Mouse (Mus musculus) activated CD4-positive, CD25-positive, alpha-beta regulatory T cell, adult 4 months (primary cell): ENCODE data around the gene Syngr1. TPM values are rescaled to one million over a fixed set of nuclear protein-coding genes. Genes with fewer than 3 reads are reported as not detected.
A peak's percentile ranks its signal among the peaks of the same experiment; 100 is the strongest.

ENCODE experiments used
- ATAC-seq: one replicate; pipeline ENCODE4 v1.8.0; 2017
- polyA plus RNA-seq, 2 experiments: library from polyadenylated mRNA; unstranded; fragments of 100-300 nt; shearing (Covaris generic); gene quantifications; one replicate each; pipeline ENCODE4 v1.2.1; 2017

Gene Syngr1
- polyA plus RNA-seq, 2 experiments from 2014 or later: 1.4 TPM; not detected in 1

DNA sequence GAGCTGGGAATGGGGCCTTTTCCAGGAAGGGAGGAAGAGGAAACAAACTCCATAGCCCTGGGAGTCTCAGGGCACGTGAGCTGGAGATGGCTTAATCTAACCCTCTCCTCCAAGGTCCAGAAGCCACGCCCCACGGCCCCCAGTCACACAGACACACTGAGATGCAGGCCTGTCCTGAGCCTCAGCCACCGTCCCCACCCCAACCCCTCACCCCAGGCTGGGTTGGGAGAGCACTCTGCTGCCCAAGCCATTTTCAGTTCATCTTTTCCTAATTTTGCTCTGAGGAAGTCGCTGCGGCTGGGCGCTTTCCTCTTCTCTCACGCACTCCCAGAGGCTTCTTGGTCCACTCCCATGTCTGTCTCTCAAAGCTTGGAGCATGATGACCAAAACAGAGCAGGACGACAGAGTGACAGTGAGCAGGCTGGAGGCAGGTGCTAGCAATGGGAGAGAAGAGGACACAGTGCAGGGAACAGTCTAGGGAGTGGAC lies 19.1 kb upstream of the Syngr1 start:
- ATAC-seq: no peak

DNA sequence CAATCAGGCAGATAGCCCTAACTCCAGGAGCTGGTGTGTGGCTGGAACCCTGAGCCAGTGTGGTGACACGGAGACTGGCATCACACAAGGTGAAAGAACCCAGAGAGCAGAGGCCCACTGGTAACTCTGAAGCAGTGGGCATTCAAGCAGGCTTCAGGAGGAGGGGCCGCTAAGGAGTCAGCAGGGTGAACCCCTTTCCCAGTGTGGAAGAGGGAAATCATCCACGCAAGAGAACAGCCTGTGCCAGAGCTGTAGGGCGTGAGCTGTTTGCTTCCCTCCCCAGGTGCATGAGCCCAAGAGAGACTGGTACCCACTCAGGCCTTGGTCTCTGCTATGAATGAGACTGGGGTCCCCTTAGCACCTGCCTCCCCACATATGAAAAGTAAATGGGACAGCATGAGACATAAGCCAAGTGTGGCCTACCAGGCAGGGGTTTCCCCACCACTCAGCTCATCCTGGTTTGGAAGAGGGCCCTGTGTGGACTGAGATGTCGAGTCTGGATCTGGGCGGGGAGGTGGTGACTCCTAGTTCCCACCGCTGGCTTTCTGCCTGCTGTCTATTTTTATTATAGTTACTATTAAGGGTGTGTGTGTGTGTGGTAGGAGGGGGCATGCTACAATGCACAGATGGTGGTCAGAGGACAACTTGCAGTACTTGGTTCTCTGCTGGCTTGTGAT lies 18.4 kb upstream of the Syngr1 start:
- no peak for ATAC-seq

- no peak for ATAC-seq
These were observed 17.9 kb upstream of the Syngr1 start for GRCm38 (mm10) chr15:80073256-80073621.

DNA sequence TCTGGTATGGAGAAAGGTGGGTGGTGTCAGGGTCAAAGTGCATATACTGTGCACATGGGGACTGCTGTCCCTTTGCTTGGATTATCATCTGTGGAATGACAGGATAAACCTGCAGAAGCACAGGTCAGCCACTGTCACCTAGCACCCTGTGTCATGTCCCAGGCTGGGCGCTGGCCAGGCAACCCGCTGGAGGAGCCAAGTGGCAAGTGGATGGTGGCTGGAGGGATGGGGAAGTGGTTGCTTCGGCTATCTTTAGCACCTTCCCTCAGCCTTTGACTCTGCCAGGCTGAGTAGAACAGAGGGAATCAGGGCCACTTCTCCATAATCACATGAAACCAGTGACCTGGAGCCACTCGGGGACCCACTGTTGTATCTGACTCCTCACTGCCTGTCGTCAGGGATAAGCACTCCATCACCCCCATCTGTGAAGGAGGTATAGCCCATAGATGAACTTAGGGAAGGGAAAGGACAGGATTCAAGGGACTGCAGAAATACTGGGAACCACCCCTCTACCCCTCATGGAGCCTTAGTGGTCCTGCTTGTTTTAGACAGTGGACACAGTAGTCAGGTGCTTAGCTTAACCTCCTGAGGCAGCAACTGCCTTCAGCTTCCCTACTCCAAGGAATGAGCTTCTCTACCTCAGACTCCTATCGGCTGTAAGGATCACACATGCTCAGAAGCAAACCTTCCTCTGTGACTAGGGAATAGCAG lies 16.3 kb upstream of the Syngr1 start:
- no peak for ATAC-seq

DNA sequence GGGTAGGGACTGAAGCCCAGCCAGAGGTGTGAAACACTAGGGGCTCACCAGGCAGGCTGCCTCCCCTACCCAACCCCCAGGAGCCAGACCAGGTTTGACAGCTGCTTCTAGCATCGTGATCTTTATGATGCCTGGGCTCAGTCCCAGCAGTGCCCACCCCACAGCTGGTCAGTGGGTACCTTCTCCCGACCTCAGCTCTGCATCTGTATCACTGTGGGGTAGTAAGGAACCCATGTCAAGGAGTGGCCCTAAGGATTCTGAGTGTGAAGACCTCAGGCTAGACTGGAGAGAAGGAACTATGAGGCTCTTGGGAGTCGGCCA lies 15.8 kb upstream of the Syngr1 start:
- ATAC-seq: no peak

GRCm38 (mm10) chr15:80075733-80076337 lies 15.3 kb upstream of the Syngr1 start:
- no peak for ATAC-seq

DNA sequence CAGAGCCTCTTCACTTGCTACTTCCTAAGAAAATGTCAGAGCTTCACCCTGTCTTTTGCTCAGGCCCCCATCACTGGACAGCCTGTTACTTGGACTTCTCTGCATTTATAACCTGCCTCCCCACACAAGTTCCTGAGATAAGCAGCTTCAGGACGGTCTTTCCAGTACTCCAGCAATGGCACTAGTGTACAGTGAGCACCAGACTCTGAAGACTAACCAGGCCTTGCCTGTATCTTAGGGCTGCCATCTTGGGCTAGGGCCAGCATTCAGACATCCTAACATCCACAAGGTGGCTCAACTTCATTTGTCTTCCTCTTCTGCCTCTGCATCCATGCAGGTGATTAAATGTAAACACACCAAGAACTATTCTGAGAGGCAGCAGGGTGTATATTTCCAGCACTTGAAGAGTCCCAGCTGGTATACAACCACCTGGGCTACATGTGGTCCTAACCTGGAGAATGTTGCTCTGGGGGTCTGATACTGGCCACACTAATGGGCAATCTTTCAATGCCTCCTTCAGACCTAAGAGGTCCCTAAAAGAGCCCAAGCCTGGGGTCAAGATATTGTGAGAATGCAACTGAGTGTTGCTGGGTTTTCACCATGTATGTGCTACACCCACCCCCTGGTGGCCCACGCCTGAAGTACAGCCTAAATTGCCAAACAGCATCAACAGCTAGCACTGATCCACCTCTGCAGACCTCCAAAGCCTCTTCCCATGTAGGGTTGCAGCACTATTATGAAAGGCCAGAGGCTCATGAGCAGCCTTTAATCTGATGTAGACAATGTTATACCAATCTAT lies 14.6 kb upstream of the Syngr1 start:
- peak; percentile 47 for ATAC-seq

GRCm38 (mm10) chr15:80078058-80078814 lies 12.9 kb upstream of the Syngr1 start:
- ATAC-seq: no peak

- no peak for ATAC-seq
These were observed 11.9 kb upstream of the Syngr1 start for GRCm38 (mm10) chr15:80079129-80079668.

DNA sequence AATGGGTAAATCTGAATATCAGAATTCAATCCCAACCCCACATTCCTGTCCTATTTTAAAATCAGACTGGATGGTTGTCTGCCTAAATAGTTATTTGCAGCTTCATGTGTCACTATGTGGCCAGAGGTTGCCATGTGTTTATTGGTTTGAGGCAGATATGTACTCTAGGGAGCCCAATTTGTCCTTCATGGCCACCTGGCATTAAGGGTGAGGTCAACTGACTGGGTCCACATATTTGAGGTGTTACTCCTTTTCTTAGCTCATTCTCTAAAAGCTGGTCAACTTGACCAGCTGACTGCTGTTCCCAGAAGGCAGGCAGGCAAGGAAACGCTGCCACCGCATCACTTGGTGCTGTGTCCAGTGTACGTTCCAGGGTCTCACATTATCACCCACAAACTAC lies 11.2 kb upstream of the Syngr1 start:
- no peak for ATAC-seq

DNA sequence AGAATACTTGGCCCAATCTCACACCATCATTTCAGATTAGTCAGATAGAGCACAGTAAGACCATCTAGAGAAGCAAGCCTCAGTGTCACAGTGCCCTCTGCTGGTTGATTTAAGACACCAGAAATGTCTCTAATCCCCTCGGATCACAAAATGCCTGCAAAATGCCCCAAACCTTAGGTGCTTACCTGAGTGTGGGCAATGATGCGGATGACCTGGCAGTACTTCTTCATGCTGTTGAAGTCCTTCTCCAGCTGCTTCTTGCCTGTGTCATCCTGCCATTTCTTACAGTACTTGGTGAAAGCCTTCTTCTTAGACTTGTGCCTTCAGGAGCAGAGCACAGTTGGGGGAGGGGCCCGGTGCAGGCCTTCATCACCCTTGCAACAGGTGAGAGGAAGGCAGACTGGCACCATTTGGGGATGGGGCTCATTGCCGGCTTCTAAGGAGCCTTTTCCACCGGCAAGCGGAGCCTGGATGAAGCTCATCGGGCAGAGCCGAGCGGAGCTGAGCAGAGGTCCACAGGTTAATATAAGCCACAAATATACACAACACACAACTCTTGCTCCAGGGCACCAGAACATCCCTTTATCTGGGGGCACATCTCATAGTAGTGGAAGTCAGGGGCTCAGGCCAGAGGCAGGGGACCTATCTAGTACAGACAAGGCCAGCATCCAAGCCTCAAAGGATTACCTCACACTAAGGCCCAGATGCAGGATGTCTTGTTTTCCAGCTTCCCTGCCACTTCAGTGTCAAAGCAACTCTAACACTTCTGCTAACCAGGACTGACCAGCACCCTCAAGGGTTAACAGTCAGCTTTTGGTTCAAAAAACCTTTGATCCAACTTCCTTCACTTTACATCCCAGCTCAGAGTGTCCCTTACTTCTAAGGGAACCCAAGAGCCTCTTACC lies 10.2 kb upstream of the Syngr1 start:
- ATAC-seq: peak; percentile 13

DNA sequence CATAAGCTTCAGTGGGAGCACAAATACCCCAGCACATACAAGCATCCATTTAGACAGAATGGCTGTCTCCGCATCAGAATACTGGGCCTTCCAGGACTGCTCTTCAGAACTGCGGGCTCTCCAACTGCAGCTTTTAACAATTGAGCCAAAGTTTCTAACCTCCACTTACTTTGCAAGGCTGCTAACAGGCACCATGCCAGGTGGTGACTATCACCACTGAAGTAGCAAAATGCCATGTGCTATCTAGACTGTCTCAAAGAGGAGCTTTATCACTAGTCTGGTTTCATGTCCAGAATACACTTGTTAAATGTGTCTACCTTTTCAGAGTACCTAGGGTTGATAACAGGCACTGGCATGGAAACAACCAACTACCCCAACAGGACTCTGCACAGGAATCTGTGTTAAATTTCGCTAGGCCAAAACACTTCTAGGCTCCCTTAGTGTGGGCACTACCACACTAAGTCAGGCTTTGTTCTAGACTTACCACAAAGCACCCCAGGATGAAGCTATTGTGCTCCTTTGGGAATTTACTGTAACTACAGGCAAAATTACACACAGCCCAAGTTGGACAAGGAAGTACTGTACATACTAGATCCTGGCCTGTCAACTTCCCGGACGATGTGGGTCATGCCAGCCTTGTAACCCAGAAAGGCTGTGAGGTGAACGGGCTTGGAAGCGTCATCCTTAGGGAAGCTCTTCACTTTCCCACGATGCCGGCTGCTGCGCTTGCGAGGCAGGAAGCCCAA lies 9.2 kb upstream of the Syngr1 start:
- no peak for ATAC-seq

DNA sequence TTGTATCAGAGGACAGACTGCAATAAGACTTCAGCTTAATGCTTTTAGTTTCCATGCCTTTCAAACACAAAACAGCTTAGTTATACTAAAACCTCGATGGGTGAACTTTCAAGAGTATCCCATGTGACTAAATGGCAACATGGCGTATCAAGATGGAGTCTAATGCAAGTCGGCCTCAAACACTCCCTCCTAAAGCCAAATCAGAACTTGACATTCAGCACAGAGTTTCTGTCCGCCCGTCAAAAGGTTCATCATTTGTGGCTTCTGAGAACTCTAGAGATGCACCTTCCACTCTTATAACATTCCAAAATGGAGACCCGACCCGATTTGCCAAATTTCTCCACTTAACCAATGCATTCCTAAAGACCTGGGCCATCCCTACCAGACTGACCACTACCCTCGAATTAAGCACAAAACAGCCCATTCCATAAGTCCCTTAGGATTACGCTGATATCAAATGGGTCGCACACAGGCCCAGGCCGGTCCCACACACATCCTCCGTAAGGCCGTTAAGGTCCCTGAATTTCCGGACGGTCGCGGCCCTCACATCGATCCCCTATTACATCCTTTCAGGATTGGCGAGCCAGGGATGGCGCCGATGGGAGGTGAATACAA lies 8.4 kb upstream of the Syngr1 start:
- ATAC-seq: no peak

GRCm38 (mm10) chr15:80083276-80083731 lies 7.8 kb upstream of the Syngr1 start:
- ATAC-seq: peak; percentile 92

- peak; percentile 3 for ATAC-seq
These were observed 7.4 kb upstream of the Syngr1 start for GRCm38 (mm10) chr15:80083740-80084139.

DNA sequence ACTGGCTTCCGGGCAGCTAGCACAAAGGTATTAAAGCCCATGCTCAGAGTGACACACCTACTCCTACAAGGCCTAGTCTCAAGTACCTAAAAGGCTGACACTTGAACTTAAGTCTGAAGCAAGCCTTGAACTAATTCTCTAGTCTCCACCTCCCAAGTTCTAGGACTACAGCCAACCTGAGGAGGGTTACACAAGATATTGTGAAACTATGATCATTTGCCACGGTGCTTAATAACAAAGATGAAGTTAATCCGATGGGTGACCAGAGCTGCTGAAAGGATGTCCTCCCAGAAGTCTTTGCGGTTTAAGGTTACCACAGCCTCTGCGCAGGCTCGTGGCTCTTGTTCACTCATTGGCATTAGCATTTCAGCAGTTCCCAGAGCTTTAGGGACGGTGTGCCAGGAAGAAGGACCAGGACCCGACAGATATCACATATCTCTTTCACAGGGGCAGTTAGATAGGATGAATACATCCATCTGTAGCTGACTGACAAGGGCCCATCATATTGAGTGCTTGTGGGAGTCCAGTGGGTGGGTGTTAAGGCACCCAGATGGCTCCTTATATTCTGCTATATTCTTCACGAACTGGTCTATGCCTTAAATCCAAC lies 3.6 kb upstream of the Syngr1 start:
- no peak for ATAC-seq

- ATAC-seq: peak; percentile 82
These were observed 2.5 kb upstream of the Syngr1 start for GRCm38 (mm10) chr15:80088637-80089036.

DNA sequence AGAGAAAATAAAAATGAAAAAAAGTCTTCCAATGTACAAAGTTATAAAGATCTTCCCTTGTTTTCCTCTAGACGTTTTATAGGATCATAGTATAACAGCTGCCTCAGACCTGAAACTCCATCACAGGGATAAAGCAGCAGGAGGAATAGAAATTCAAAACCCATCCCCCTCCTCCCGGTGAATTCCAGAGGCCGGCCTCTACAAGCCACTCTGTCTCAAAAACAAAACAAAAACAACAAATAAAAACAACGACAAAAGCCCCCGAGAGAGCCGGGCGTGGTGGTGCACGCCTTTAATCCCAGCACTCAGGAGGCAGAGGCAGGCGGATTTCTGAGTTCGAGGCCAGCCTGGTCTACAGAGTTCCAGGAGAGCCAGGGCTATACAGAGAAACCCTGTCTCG lies 979 bp upstream of the Syngr1 start:
- ATAC-seq: no peak

- no peak for ATAC-seq
These were observed 403 bp upstream of the Syngr1 start for GRCm38 (mm10) chr15:80090741-80091120.
